Mouse (Mus musculus): ENCODE data around the gene Nup188. TPM values are rescaled to one million over a fixed set of nuclear protein-coding genes. Genes with fewer than 3 reads are reported as not detected.

Nup188 gene
- total RNA-seq, 2 experiments from 2014 or later = 19.6 to 20.0 TPM

DNA sequence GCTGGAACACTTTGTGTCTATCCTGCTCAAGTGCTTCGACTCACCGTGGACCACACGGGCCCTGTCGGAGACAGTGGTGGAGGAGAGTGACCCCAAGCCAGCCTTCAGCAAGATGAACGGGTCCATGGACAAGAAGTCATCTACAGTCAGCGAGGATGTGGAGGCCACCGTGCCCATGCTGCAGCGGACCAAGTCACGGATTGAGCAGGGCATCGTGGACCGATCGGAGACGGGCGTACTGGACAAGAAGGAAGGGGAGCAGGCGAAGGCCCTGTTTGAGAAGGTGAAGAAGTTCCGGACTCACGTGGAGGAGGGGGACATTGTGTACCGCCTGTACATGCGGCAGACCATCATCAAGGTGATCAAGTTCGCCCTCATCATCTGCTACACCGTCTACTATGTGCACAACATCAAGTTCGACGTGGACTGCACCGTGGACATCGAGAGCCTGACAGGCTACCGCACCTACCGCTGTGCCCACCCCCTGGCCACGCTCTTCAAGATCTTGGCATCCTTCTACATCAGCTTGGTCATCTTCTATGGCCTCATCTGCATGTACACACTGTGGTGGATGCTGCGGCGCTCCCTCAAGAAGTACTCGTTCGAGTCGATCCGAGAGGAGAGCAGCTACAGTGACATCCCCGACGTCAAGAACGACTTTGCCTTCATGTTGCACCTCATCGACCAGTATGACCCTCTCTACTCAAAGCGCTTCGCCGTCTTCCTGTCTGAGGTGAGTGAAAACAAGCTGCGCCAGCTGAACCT, 30.4 kb upstream of the Nup188 start:
- DNase-seq (ENCODE audit: low spot score) = no peak
- intact Hi-C loops (cut with DNase I) = no loop called here

GRCm38 (mm10) chr2:30256616-30257350, 29.4 kb upstream of the Nup188 start:
- intact Hi-C loops (cut with DNase I) = no loop called here
- no peak for DNase-seq (ENCODE audit: low spot score)

DNA sequence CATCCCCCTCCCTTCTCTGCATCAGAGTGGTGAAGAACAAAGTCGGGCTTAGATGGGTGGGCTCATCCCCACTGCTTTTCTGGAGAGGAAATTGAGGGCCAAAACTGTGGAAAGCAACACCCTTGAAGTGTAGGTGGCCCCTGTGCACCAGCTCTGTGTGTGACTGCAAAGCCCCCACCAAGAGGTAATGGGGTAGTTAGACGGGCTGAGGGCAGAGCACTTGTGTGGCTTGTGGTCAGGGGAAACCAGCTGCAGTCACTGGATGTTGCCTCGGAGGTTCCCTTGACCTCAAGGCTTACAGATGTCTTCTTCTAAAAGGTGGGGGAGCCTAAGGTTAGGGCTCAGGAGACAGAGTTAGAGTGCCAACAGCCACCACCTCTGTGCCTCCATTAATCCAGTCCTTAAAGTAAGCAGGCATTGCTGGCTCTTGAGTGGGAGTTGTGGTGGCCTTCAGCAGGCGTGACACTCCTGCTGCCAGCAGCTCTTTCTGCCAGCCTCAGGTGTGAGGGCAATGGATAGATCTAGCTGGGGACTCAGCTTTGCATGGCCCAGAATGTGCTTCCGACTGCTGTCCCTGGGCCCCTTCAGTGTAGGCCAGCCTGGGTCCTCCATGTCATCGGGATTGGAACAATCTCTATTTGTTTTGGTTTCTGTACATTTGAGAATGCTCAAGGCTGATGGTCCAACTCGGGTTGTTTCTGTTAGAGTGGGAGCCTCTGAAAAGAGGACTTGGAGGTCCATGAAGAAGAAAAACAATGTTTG, 28.3 kb upstream of the Nup188 start:
- DNase-seq (ENCODE audit: low spot score) = no peak
- intact Hi-C loops (cut with DNase I) = loop anchor here (2.0 kb wide), 1 partner anchor 13 kb away; no protein-coding TSS in a partner anchor

DNA sequence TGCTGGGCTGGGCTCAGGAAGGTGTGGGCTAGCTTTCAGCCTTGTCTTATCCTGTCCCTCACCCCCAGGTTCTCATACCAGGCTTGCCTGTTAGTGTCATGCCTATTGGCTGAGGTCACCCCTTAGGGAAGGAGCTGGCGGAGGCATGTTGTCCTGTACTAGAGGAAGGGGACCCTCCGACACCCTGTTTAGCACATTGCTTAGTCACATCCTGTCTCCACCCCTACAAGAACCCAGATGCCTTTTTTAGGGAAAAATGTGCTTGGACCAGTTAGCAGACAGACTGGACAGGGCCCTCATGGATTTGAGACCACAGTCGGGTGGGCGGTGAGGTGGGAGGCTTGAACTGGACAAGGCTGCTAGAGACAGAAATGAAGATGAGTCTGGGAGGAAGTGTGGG, 27.6 kb upstream of the Nup188 start:
- intact Hi-C loops (cut with DNase I) = loop anchor here (2.0 kb wide), 1 partner anchor 14 kb away; no protein-coding TSS in a partner anchor
- DNase-seq (ENCODE audit: low spot score) = peak; percentile 88

- DNase-seq (ENCODE audit: low spot score) = no peak
Observed at GRCm38 (mm10) chr2:30259131-30260064, 26.8 kb upstream of the Nup188 start.

DNA sequence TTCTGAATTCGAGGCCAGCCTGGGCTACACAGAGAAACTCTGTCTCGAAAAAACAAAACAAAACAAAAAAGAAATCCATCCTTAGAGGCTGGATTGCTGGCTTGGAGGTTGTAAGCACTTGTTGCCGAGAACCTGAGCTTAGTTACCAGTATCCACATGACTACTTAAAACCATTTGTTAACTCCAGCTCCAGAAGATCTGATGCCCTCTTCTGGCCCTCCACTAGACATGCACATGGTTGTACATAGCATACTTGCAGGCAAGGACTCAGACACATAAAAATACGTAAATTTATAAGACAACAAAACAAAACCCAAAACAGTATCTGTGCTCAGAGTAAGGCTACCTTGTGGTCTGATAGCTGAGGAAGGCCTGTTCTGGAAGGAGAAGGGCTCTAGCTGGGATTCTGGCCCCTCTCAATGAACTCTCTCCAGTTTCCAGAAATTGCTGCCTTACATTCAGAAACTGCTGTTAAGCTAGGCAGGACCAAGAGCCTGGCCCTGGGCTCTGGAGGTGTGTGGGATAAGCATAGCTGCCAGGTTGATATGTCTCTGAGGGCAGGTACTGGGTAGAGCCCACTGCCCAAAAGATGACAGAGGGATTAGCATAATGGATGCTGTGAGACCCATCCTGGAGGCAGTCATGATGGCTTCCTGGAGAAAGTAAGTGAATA, 25.0 kb upstream of the Nup188 start:
- intact Hi-C loops (cut with DNase I) = no loop called here
- no peak for DNase-seq (ENCODE audit: low spot score)

More at GRCm38 (mm10) chr2:30259131-30260064, 26.8 kb upstream of the Nup188 start:
- intact Hi-C loops (cut with DNase I) = loop anchor here (2.0 kb wide), 1 partner anchor 15 kb away; no protein-coding TSS in a partner anchor

DNA sequence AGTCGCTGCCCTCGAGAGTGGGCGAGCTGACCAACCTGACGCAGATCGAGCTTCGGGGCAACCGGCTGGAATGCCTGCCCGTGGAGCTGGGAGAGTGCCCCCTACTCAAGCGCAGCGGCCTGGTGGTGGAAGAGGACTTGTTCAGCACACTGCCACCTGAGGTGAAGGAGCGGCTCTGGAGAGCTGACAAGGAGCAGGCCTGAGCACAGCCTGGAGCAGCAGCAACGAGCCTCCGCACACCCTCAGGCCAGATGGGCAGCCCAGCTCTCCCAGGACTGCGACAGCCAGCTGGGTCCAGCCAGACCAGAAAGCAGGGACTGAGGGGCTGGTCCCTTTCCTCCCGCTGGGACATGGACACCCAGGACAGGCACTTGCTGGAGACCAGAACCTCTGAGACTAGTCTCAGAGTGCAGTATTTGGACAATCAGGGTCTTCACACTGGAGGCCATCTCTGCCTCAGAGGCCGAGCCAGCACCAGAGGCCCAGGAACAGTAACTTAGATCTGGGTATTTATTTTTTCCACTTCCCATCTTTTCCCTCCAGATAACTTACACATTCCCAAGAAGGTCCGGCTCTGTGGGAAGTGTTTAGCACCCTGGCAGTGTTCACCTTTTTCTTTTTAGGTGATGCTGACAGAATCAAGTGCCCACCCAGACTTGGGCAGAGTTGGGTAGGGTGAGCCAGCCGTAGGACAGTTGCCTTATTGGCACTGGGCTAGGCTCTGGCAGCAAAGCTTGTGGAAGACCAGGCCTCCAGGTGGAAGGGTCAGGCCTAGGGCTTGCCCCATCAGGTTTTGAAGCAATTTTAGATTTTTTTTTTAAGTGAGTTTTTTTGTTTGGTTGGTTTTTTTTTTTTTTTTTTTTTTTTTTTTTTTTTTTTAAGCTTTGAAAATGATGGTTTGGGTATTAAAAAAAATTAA, 24.0 kb upstream of the Nup188 start:
- intact Hi-C loops (cut with DNase I) = no loop called here

DNA sequence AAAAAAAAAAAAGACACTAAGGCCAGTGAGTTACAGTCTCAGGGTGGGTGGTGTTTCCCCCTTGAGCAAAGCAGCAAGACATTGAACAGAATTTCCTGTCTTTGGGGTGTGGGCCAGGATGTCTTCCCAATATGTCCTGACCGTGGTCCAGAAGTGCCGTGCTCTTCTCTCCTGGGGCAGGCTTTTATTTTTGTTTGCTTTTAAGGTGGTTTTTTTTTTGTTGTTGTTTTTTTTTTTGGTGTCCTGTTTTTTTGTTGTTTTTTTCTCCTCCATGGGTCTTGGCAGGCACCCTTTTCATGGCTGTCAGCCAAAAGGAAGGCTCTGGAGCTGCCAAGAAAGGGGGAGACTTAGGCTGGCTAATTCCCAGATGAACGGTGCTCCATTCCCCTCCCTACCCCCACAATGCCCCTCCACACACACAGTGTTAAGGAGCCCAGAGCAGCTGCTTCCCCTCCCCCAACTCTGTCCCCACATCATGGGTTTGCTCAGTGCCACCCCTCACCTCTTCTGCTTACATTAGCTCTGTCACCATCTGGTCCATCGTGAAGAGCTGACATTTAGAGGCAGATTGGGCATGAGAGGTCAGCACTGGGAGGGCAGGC, 23.3 kb upstream of the Nup188 start:
- DNase-seq (ENCODE audit: low spot score) = no peak
- intact Hi-C loops (cut with DNase I) = loop anchor here (1.0 kb wide), 1 partner anchor 21 kb away; no protein-coding TSS in a partner anchor

More for the DNA sequence above, 24.0 kb upstream of the Nup188 start:
- DNase-seq (ENCODE audit: low spot score) = no peak

DNA sequence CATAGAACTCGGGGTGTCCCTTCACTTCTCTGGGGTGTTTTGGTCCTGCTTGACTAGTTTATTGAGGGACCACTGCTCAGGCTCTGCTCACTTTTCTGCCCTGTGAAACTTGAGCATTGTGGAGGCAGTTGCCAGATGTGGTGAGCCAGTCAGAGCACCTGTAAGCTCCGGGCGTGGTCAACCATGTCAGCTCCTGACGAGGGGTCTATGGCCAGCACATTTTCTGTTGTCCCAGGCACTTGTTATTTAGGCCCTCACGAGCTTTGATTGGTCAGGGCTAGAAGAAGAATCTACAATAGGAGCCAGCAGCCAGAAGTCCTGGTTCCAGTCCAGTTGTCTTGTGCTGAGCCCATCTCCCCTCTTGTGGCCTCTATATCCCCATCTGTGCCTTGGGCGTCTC, 22.4 kb upstream of the Nup188 start:
- intact Hi-C loops (cut with DNase I) = loop anchor here (1.0 kb wide), 1 partner anchor 22 kb away; no protein-coding TSS in a partner anchor
- DNase-seq (ENCODE audit: low spot score) = no peak

DNA sequence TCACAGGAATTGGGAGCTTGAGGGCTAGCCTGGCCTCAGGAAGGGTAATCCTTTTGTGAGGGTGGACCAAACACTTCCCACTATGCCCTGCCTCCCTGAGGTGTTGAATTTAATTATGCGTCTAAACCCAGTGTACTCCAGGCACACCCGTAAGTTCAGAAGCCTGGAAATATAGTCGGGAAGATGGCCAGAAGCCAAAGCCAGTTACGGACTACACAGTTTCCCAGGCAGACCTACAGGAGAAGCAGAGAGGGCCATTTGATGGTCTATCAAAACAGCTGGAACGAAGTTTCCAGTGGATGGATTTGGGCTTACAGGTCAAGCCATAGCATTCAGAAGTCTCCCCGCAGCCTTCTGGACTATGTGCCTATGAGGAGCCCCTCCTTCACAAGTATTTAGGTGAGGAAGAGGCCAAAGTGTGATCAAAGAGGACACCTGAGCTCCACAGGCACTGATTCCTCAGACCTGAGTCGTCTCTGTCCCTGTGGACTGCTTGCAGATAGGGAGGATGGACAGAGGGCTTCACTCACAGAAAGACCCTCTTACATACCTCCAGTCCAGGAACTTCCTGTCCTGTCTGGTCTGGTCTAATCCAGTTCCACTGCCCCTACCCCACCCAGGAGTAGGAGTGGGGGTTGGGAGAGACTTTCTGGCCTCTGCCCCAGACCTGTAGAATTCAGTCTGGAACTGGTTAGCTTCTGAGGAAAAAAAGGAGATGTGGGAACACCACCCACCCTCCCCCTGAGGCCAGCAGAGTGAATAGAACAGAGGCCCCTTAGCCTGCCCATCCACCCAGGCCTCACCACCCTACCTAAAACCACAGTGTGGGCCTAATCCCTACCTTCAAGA, 21.3 kb upstream of the Nup188 start:
- intact Hi-C loops (cut with DNase I) = no loop called here
- DNase-seq (ENCODE audit: low spot score) = no peak

DNA sequence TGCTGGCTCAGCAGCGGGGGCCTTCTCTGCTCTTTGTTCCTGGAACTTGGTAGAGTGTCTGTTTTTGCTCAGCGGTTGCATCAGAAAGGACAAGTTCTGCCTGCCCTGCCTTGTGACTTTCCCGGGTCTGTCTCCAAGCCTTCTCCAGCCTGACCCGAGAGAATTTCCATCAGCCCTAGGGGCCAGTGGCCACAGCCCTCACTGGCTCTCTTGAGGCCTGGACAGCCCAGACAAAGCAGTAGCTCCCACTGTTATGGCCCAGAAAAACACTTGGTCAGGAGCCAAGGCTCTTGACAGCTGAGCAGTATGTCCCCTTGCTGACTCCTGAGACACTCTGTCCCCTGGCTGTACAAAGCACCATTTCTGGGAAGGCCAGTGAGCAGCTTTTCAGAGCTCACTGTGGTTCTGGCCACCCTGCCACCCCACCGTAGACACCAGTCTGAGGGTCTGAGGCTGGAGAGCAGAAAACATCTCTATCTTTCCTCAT, 20.4 kb upstream of the Nup188 start, which contains the start of gene Phyhd1:
Gene Phyhd1, plus strand, starts transcription at position 437 of the 487 bp plus-strand sequence.
- peak; percentile 87 for DNase-seq (ENCODE audit: low spot score)
- intact Hi-C loops (cut with DNase I) = no loop called here

DNA sequence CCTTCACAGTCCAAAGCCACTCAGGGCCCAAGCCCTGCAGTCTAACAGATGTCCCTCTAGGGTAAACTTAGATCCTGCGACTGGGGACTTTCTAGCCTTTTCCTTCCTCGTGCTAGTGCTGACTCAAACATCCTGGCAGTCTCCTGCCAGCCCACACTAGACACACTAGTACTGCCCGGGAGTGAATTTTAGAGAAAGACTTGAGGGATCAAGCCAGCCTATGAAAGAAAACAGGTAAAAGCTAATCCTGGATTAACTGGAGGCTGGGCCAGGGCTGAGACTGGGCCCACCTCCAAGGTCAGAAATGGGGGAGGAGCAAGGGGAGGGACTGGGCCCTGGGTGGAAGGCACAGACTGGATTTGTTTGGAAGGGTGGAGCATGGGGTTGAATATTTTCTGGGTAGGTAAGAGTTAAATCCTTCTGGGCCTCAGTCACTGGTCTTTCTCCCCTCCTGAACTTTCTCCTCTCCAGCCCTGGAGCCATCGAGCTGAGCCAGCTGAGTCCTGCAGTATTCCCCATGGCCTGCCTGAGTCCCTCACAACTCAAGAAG, 19.7 kb upstream of the Nup188 start:
- DNase-seq (ENCODE audit: low spot score) = peak; percentile 75
- intact Hi-C loops (cut with DNase I) = no loop called here

DNA sequence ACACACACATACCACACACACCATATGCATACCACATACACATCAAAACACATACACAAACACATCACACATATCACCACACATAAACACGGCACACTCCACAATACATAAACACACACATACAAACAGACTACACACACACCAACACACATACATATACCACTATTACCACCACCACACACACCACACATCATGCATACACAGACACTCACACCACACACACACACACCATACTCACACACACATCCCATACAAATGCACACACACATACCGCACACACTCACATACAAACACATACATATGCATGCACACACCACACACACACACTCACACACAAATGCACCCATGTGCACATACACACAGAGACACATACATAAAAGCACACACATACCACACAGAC, 18.7 kb upstream of the Nup188 start:
- intact Hi-C loops (cut with DNase I) = no loop called here
- no peak for DNase-seq (ENCODE audit: low spot score)

DNA sequence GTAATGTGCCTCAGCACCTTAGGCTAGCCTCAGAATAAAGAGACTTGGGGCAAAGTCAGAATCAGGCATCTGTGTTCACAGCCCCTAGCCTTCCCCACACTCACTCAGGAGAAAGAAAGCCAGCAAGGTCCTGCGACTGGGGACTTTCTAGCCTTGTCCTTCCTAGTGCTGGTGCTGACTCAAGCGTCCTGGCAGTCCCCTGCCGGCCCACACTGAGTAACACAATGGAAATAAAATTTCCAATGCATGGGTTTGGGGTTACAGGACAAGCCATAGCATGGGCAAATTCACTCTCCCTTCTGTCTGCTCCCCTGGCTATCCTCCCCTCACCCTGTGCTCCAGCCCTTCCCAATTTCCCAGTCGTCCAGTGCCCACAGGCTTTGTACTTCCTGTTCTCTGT, 17.8 kb upstream of the Nup188 start:
- intact Hi-C loops (cut with DNase I) = no loop called here
- no peak for DNase-seq (ENCODE audit: low spot score)

DNA sequence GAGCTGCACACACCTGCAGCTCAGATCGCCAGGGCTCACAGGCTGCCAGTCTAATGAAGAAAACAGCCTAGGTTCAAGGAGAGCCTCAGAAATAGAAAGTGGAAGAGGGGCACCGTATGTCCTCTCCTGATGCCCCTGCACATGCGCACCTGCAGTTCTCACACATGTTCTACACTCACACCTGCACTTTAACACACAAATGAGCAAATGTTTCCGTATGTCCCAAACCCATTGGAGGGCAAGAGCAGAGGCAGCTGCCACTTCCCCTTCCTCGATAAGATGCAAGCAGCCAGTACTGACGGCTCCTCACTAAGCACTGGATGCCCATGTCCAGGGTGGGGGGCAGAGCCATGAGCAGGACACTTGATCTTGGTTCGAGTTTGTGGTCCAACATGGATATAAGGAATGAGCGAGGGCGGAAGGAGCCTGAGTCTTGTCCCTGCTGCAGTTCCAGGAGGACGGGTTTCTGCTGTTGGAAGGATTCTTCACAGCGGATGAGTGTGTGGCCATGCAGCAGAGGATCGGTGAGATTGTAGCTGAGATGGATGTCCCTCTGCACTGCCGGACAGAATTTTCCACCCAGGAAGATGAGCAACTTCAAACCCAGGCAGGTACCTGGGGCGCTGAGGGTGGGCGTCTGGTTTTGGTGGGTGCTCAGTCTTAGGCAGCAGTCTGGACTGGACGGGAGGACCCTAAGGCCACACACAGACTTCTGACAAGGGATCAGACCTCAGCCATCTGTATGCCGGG, 16.8 kb upstream of the Nup188 start:
- DNase-seq (ENCODE audit: low spot score) = no peak
- intact Hi-C loops (cut with DNase I) = no loop called here
